Mouse (Mus musculus) limb, embryonic 14.5 days (tissue): ENCODE measurements around the gene Hgfac. TPM values are rescaled to one million over a fixed set of nuclear protein-coding genes. Genes with fewer than 3 reads are reported as not detected.
A peak's percentile ranks its signal among the peaks of the same experiment; 100 is the strongest.

Experiments
- ATAC-seq: fragments of 200-750 bp; cut with Nextera tagmentation; 2 replicates; pipeline ENCODE4 v1.8.0; 2017; ENCODE audit warnings: low read depth, moderate number of reproducible peaks, moderate TSS enrichment; ENCODE audit not compliant: low FRiP score
- DNase-seq: peaks from one replicate; pipeline ENCODE4 v3.0.0-alpha.2; 2015; ENCODE audit warnings: low spot score
- H3K27ac ChIP-seq: fragments of 300-500 bp; sonication (generic); replicated peaks from 2 replicates; pipeline ENCODE4 v1.5.1; 2014; ENCODE audit warnings: low read depth, mild to moderate bottlenecking, low read length, moderate library complexity, mixed read lengths
- H3K27me3 ChIP-seq: fragments of 300-500 bp; sonication (generic); 2 replicates; pipeline ENCODE4 v1.6.1; 2014; ENCODE audit warnings: low read length, mixed read lengths; ENCODE audit not compliant: control insufficient read depth, insufficient read depth
- H3K36me3 ChIP-seq: fragments of 300-500 bp; sonication (generic); 2 replicates; pipeline ENCODE4 v1.6.1; 2014; ENCODE audit warnings: mild to moderate bottlenecking, low read length, moderate library complexity, mixed read lengths; ENCODE audit not compliant: control insufficient read depth, insufficient read depth
- H3K4me1 ChIP-seq: fragments of 300-500 bp; sonication (generic); 2 replicates; pipeline ENCODE4 v1.6.1; 2014; ENCODE audit warnings: antibody characterized with exemption, low read length, mixed read lengths; ENCODE audit not compliant: control insufficient read depth, insufficient read depth
- H3K4me2 ChIP-seq: fragments of 300-500 bp; sonication (generic); replicated peaks from 2 replicates; pipeline ENCODE4 v1.6.1; 2014; ENCODE audit warnings: low read depth, mild to moderate bottlenecking, low read length, moderate library complexity; ENCODE audit not compliant: severe bottlenecking
- H3K4me3 ChIP-seq: fragments of 300-500 bp; sonication (generic); replicated peaks from 2 replicates; pipeline ENCODE4 v1.5.1; 2014; ENCODE audit warnings: low read length
- H3K9ac ChIP-seq: fragments of 300-500 bp; sonication (generic); 2 replicates; pipeline ENCODE4 v1.6.1; 2014; ENCODE audit warnings: mild to moderate bottlenecking, low read depth, low read length, moderate library complexity; ENCODE audit not compliant: severe bottlenecking
- H3K9me3 ChIP-seq: fragments of 300-500 bp; sonication (generic); 2 replicates; pipeline ENCODE4 v1.6.1; 2016; ENCODE audit warnings: low read length; ENCODE audit not compliant: control insufficient read depth
- POLR2A ChIP-seq: fragments of 200-500 bp; IDR thresholded peaks from 2 replicates; pipeline ENCODE4 v1.8.0; 2012; ENCODE audit warnings: inconsistent platforms, mild to moderate bottlenecking, moderate library complexity, borderline replicate concordance; ENCODE audit not compliant: insufficient read depth, insufficient read length; ENCODE audit errors: extremely low read depth
- WGBS: fragments of 180-500 bp; shearing (Covaris S2); extraction: QIAGEN DNeasy Blood & Tissue Kit; methylation state at CpG from one replicate; pipeline ENCODE4 v1.1.7; 2014; 5-methylcytosine and 5-hydroxymethylcytosine counted together
- polyA plus RNA-seq, 2 experiments: library from polyadenylated mRNA; depleted of rRNA in 1 of 2; stranded (reverse) in 1 of 2; unstranded in 1 of 2; fragments of >200 nt; fragmentation: Nextera tagmentation in 1 of 2; extraction: Ambion mirVana in 1 of 2; gene quantifications; 2 replicates each; pipeline versions ENCODE4 v1.2.1 to v1.2.3; 2012 to 2014

Hgfac gene
- polyA plus RNA-seq (2012; rRNA removed) (2.8 and 4.0 TPM in 2 replicates), polyA plus RNA-seq (2014; fragmentation: Nextera tagmentation; extraction: Ambion mirVana) (0.28 and 0.43 TPM in 2 replicates)

DNA sequence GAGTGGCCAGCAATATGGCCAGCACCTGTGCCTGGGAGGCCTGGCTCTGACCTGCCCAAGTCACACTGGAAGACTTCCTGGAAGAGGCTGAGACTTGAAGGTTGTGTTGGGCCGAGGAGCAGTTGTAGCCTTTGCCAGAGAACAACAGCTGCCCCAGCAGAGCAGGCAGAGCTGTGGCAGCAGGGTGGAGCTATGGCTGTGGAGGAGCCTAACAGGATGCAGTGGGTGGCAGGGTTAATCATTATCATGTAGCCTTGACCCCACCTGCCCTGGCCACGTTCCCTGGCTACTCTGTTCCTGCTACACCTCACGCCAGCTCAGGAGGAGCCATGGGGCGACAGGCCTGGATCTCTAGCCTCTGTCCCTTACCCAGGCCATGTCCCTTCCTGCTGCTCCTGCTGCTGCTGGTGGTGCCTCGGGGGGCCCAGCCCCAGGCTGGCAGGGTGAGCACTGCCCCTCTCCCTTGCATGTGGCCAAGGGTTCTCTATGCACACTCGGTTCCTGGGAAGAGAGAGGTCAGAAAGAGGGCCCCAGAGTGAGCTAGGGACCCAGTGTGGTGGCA is at the start of gene Hgfac:
Gene Hgfac, plus strand, starts transcription at position 242 of the 562 bp plus-strand sequence.
- Histone ChIP-seq H3K27me3 (no peaks in the 10 kb centered on the region), H3K36me3 (no peaks in the 10 kb centered on the region), H3K4me3 (no peak within 1 kb of the TSS), H3K9me3 (no peaks in the 10 kb centered on the region), H3K4me1 (no peaks in the 10 kb centered on the region), H3K9ac (no peak within 1 kb of the TSS), H3K27ac (no peak within 1 kb of the TSS), H3K4me2 (no peak within 1 kb of the TSS)
- DNase-seq (no peak), ATAC-seq (no peak)
- no peak for TF ChIP-seq POLR2A
- whole genome bisulfite sequencing = 61% methylated on average over 6 of the region's 6 CpGs

- ATAC-seq (no peak), DNase-seq (no peak)
- no peaks in the 10 kb centered on the region for H3K27me3 ChIP-seq
- peaks cover 8% of the 10 kb centered on the region; the same call in 1 of the 2 replicates for H3K36me3 ChIP-seq
- no peak overlapping the region for H3K4me3 ChIP-seq
- 39% methylated on average over 3 of the region's 3 CpGs for WGBS
- H3K9me3 ChIP-seq = no peaks in the 10 kb centered on the region
- TF ChIP-seq POLR2A = no peak
- H3K4me1 ChIP-seq = peaks cover 12% of the 10 kb centered on the region
- H3K9ac ChIP-seq = no peak overlapping the region
- H3K4me2 ChIP-seq = no peak overlapping the region
- H3K27ac ChIP-seq = no peak overlapping the region
Observed at GRCm38 (mm10) chr5:34998754-34999153, 42.6 kb upstream of the Hgfac start.

DNA sequence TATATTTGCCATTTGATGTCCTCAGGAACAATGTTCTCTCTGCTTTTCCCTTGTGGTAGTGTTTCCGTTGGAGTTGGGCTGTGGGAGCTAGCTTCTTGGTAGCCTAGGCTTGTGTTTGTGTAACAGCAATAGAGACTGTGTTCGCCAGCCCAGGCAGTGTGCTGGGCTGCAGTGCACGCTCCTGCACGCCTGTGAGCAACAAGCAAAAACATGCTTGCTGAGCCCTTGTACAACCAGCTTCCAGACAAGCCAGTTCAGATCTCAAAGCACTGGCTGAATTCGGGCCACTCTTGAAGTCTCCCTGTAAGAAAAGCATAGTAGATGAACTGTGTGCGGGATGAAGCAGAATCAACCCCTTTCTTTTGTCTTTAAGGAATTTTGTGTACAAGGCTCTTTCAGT is 42.0 kb upstream of the Hgfac start:
- Histone ChIP-seq H3K4me3 (no peak overlapping the region), H3K27me3 (no peaks in the 10 kb centered on the region), H3K4me2 (no peak overlapping the region), H3K4me1 (peaks cover 16% of the 10 kb centered on the region), H3K36me3 (0 out of 2 replicates have a peak, but pooled peaks cover 8% of the 10 kb centered on the region), H3K27ac (no peak overlapping the region), H3K9ac (no peak overlapping the region), H3K9me3 (no peaks in the 10 kb centered on the region)
- DNase-seq (no peak), ATAC-seq (no peak)
- no peak for TF ChIP-seq POLR2A
- WGBS = 64% methylated on average over 6 of the region's 6 CpGs

DNA sequence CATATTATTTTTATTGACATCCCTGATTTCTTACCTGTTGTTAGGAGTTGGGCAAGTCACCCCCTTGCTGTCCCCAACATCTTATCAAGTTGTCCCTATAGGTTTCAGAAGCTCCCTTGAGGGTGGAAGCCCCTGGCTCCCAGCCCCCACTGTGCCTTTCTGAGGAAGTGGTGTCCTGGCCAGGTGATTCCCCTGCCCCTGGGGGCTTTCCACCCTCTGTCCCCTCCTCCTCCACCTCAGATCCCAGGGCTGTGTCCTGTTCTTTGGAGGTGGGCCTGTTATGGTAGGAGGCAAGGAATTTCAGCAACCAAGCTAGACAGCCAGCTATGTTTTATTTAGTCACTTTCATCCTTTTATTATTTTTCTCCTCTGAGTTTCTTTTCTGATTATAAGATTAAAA is 41.0 kb upstream of the Hgfac start:
- peaks cover 24% of the 10 kb centered on the region for H3K4me1 ChIP-seq
- H3K4me3 ChIP-seq = no peak overlapping the region
- no peak overlapping the region for H3K9ac ChIP-seq
- H3K27me3 ChIP-seq = no peaks in the 10 kb centered on the region
- ATAC-seq (no peak), DNase-seq (no peak)
- H3K27ac ChIP-seq = no peak overlapping the region
- no peaks in the 10 kb centered on the region for H3K9me3 ChIP-seq
- TF ChIP-seq POLR2A = no peak
- H3K36me3 ChIP-seq = peaks cover 12% of the 10 kb centered on the region; the same call in 1 of the 2 replicates
- H3K4me2 ChIP-seq = no peak overlapping the region

DNA sequence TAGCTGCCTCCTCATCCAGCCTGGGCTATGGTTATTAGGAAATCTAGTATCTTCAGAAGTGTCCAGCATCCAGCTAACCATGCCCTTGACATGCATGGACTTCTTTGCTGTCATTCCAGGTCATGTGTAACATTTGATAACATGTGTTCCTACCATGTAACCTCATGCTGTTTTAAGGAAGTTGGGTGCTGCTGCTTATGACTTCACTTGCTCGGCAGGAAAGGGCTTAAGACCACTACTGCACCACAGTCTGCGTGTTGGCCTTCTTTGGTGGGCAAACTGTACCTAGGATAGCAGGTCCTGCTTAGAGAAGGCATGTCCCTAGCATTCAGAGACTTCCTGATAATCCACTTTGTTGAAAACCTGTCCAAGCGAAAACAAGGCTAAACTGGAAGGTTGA is 40.2 kb upstream of the Hgfac start:
- no peak overlapping the region for H3K27ac ChIP-seq
- no peak overlapping the region for H3K4me3 ChIP-seq
- no peak overlapping the region for H3K9ac ChIP-seq
- TF ChIP-seq POLR2A = no peak
- peaks cover 24% of the 10 kb centered on the region for H3K4me1 ChIP-seq
- no peaks in the 10 kb centered on the region for H3K9me3 ChIP-seq
- H3K36me3 ChIP-seq = peaks cover 12% of the 10 kb centered on the region; the same call in 1 of the 2 replicates
- DNase-seq (no peak), ATAC-seq (no peak)
- H3K4me2 ChIP-seq = no peak overlapping the region
- H3K27me3 ChIP-seq = no peaks in the 10 kb centered on the region
- WGBS = 75% methylated on average over 3 of the region's 3 CpGs

DNA sequence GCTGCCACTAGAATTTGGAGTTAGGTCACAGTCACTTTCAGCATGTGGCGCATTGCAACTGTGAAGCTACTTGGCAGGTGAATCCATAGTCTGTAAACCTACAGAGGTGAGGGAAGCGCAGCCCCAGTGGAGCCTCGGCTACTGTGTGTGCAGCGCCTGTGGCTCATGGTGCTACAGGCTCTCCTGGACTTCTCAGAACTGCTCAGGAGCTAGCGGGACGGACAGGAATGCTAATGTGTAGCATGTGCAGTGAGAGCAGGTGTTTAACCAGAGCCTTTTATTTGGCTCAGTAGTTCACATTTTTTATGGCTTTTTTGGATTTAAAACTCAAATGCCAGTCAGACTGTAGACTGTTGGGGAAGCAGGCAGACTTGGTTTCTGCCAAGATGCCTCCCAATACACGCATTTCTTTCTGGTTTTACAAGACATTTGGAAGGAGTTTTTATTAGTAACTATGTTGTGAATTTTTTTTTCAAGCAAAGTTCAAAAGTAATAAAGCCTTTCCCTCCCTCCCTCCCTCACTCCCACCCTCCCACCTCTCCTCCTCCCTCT is 37.6 kb upstream of the Hgfac start:
- H3K27ac ChIP-seq = no peak overlapping the region
- WGBS = 25% methylated on average over 7 of the region's 7 CpGs
- no peak overlapping the region for H3K4me2 ChIP-seq
- no peaks in the 10 kb centered on the region for H3K9me3 ChIP-seq
- H3K27me3 ChIP-seq = no peaks in the 10 kb centered on the region
- H3K36me3 ChIP-seq = peaks cover 22% of the 10 kb centered on the region; the same call in 1 of the 2 replicates
- no peak overlapping the region for H3K4me3 ChIP-seq
- no peak for TF ChIP-seq POLR2A
- peaks cover 24% of the 10 kb centered on the region for H3K4me1 ChIP-seq
- H3K9ac ChIP-seq = no peak overlapping the region
- DNase-seq (peak; percentile 67), ATAC-seq (peak; percentile 79)
